Mouse (Mus musculus) E14TG2a.4 (cell line): ENCODE measurements at regions not wholly inside any gene's neighbourhood (a gene's known extent, or its start where the extent isn't known, plus 50 kb on each side); places are given as distances from the start of the nearest gene placed in this dataset.

Source experiments
- H3K27me3 ChIP-seq: 2 replicates; pipeline ENCODE4 v1.6.1; 2014; ENCODE audit warnings: low read length, control low read depth; ENCODE audit not compliant: insufficient read depth
- H3K36me3 ChIP-seq: 2 replicates; pipeline ENCODE4 v1.6.1; 2014; ENCODE audit warnings: low read length, control low read depth; ENCODE audit not compliant: insufficient read depth
- H3K4me1 ChIP-seq: replicated peaks from 2 replicates; pipeline ENCODE4 v1.6.1; 2014; ENCODE audit warnings: low read depth, low read length, control low read depth
- H3K4me3 ChIP-seq: replicated peaks from 2 replicates; pipeline ENCODE4 v1.5.1; 2014; ENCODE audit warnings: mild to moderate bottlenecking, low read length
- H3K9me3 ChIP-seq: 2 replicates; pipeline ENCODE4 v1.6.1; 2014; ENCODE audit warnings: low read length, control low read depth
- CTCF ChIP-seq: conservative IDR thresholded peaks from 2 replicates; pipeline ENCODE4 v1.5.1; 2014; ENCODE audit warnings: low read length
- NANOG ChIP-seq: IDR thresholded peaks from 2 replicates; pipeline ENCODE4 v1.6.1; 2014; ENCODE audit warnings: borderline replicate concordance, low read length, mixed read lengths
- POU5F1 ChIP-seq: IDR thresholded peaks from 2 replicates; pipeline ENCODE4 v1.6.1; 2014; ENCODE audit warnings: low read length, borderline replicate concordance

DNA sequence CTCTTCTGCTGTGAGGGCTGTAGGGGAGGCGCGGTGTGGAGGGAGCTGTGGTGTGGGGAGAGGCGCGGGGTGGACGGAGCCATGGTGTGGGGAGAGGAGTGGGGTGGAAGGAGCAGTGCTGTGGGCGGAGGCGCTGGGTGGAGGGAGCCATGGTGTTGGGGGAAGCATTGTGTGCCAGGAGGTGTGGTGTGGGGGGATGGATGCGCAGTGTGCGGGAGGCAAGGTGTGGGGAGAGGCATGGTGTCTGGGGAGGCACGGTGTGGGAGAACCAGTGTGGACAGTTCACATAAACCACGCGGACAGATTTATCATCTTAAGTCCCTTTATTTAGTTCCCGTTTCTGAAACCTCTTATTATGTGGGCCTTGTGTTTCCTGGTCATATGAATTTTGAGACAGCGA is 164.6 kb downstream of the Phlda1 start:
- Histone ChIP-seq H3K36me3 (no peaks in the 10 kb centered on the region), H3K4me3 (peak overlapping the region; percentile 49), H3K9me3 (no peaks in the 10 kb centered on the region), H3K4me1 (peaks cover 33% of the 10 kb centered on the region), H3K27me3 (no peaks in the 10 kb centered on the region)
- TF ChIP-seq POU5F1, result no peak
- no peak for TF ChIP-seq CTCF
- no peak for TF ChIP-seq NANOG

- Histone ChIP-seq H3K9me3 (no peaks in the 10 kb centered on the region), H3K27me3 (no peaks in the 10 kb centered on the region)
These were observed 166.6 kb downstream of the Phlda1 start for GRCm38 (mm10) chr10:111672454-111673316.

GRCm38 (mm10) chr10:111673317-111673610 is 167.2 kb downstream of the Phlda1 start:
- TF ChIP-seq CTCF (no peak), POU5F1 (no peak), NANOG (no peak)
- Histone ChIP-seq H3K4me1 (peaks cover 33% of the 10 kb centered on the region), H3K36me3 (no peaks in the 10 kb centered on the region), H3K9me3 (no peaks in the 10 kb centered on the region), H3K4me3 (no peak overlapping the region), H3K27me3 (no peaks in the 10 kb centered on the region)

More at GRCm38 (mm10) chr10:111672454-111673316, 166.6 kb downstream of the Phlda1 start:
- Histone ChIP-seq H3K4me1 (peaks cover 33% of the 10 kb centered on the region), H3K36me3 (no peaks in the 10 kb centered on the region), H3K4me3 (no peak overlapping the region)
- TF ChIP-seq CTCF (no peak), POU5F1 (no peak), NANOG (no peak)

GRCm38 (mm10) chr10:111676255-111676654 is 170.2 kb downstream of the Phlda1 start:
- no peaks in the 10 kb centered on the region for H3K27me3 ChIP-seq
- H3K9me3 ChIP-seq, result no peaks in the 10 kb centered on the region
- H3K4me3 ChIP-seq, result no peak overlapping the region
- no peaks in the 10 kb centered on the region for H3K36me3 ChIP-seq
- peaks cover 34% of the 10 kb centered on the region for H3K4me1 ChIP-seq
- TF ChIP-seq NANOG (no peak), CTCF (no peak), POU5F1 (no peak)

DNA sequence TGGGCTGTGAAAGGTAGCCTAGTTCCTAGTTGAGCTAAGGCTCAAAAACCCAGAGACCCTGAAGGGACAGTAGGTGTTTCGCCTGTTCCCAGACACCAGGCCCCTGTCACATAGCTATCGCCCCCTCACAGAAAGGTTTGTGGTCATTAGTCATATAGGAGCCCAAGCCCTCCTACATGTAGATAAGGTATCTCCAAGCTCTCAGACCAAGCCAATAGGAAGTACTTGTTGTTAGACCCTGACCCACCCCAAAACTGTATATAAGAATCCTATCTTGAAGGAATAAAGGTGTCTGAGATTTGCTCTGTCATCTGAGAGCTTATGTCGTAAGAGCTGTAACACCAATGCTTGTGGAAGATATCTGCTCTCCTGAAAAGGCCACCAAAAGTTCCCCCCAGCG is 174.8 kb downstream of the Phlda1 start:
- peaks cover 13% of the 10 kb centered on the region for H3K4me1 ChIP-seq
- H3K27me3 ChIP-seq, result no peaks in the 10 kb centered on the region
- H3K4me3 ChIP-seq, result no peak overlapping the region
- H3K36me3 ChIP-seq, result no peaks in the 10 kb centered on the region
- no peaks in the 10 kb centered on the region for H3K9me3 ChIP-seq
- TF ChIP-seq NANOG, result no peak
- no peak for TF ChIP-seq CTCF
- no peak for TF ChIP-seq POU5F1

- Histone ChIP-seq H3K4me3 (no peak overlapping the region), H3K9me3 (no peaks in the 10 kb centered on the region), H3K36me3 (no peaks in the 10 kb centered on the region), H3K27me3 (no peaks in the 10 kb centered on the region), H3K4me1 (peaks cover 13% of the 10 kb centered on the region)
- TF ChIP-seq NANOG (no peak), CTCF (no peak), POU5F1 (no peak)
These were observed 178.6 kb downstream of the Phlda1 start for GRCm38 (mm10) chr10:111684409-111685346.

GRCm38 (mm10) chr10:111686585-111686984 is 180.5 kb downstream of the Phlda1 start:
- Histone ChIP-seq H3K36me3 (no peaks in the 10 kb centered on the region), H3K9me3 (no peaks in the 10 kb centered on the region), H3K27me3 (no peaks in the 10 kb centered on the region), H3K4me3 (no peak overlapping the region), H3K4me1 (peaks cover under 1% of the 10 kb centered on the region; the same call in 1 of the 2 replicates)
- no peak for TF ChIP-seq NANOG
- TF ChIP-seq POU5F1, result no peak

DNA sequence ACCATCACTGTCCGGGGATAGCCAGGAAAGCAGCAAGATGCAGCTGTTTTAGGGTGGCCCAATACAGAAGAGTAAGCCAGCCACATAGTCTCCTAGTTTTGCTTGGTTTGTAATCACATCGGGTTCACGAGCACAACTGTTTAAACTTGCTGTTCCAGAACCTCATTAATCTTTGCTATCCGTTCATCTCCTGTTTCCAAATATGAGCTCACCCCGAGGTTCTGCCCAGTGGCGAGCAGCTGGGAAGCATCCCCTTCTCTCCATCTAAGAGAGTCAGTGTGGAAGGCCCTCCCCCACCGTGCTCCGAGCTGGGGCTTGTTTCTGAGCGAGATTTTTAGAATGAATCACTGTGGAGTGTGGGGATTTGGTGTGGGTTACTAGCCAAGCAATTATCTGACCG is 183.5 kb downstream of the Phlda1 start:
- no peak for TF ChIP-seq POU5F1
- TF ChIP-seq CTCF, result no peak
- TF ChIP-seq NANOG, result no peak
- no peaks in the 10 kb centered on the region for H3K36me3 ChIP-seq
- no peaks in the 10 kb centered on the region for H3K4me1 ChIP-seq
- H3K4me3 ChIP-seq, result no peak overlapping the region
- H3K9me3 ChIP-seq, result no peaks in the 10 kb centered on the region
- no peaks in the 10 kb centered on the region for H3K27me3 ChIP-seq

DNA sequence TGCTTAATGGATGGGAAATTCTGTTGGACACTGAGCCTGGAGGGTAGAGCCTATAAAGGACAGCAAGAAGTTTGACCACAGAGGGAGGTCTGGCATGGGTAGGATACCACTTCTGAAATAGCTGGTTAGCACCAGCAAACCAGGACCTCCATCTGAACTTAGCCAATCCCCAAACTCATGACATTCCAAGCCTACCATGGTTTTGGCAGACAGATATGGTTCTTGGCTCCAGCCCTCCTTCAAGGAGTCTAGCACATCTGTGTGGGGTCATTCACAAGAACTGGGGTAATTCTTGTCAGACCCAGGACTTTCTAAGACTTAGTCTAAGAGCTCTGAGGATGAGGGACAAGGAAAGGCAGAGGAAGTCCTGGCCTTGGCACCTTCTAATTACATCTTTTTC is 187.7 kb downstream of the Phlda1 start:
- Histone ChIP-seq H3K9me3 (0 out of 2 replicates have a peak, but pooled peaks cover 4% of the 10 kb centered on the region), H3K4me1 (no peaks in the 10 kb centered on the region), H3K36me3 (no peaks in the 10 kb centered on the region), H3K4me3 (no peak overlapping the region), H3K27me3 (no peaks in the 10 kb centered on the region)
- TF ChIP-seq POU5F1, result no peak
- no peak for TF ChIP-seq NANOG
- TF ChIP-seq CTCF, result no peak
